Mouse (Mus musculus) thymus, adult 2 months (tissue): ENCODE results near the gene Gcn1l1.

Source experiments
- CTCF ChIP-seq: fragments of 200-500 bp; IDR thresholded peaks from 2 replicates; pipeline ENCODE4 v1.5.1; 2012; ENCODE audit warnings: mild to moderate bottlenecking, control low read depth, low read length, moderate library complexity, borderline replicate concordance; ENCODE audit not compliant: control insufficient read depth, poor library complexity, insufficient read depth; ENCODE audit errors: extremely low read depth
- POLR2A ChIP-seq: fragments of 200-500 bp; IDR thresholded peaks from 2 replicates; pipeline ENCODE4 v1.6.1; 2012; ENCODE audit warnings: mild to moderate bottlenecking, low read length, control low read depth, moderate library complexity; ENCODE audit not compliant: control insufficient read depth, poor library complexity, insufficient read depth; ENCODE audit errors: extremely low read depth

- TF ChIP-seq POLR2A (no peak), CTCF (no peak)
Observed at GRCm38 (mm10) chr5:115538017-115538692, 26.9 kb upstream of the Gcn1l1 start.
